Mouse (Mus musculus) heart, adult 2 months (tissue): Measurements from ENCODE around the gene Gpatch2.

ENCODE experiments used
- CTCF ChIP-seq: fragments of 200-600 bp; IDR thresholded peaks from 2 replicates; pipeline ENCODE4 v1.8.1; 2022; ENCODE audit warnings: antibody characterized with exemption, mild to moderate bottlenecking, moderate library complexity
- EP300 ChIP-seq: fragments of 200-500 bp; IDR thresholded peaks from 2 replicates; pipeline ENCODE4 v1.6.1; 2011; ENCODE audit warnings: low read depth, low read length, control low read depth; ENCODE audit not compliant: insufficient read depth
- POLR2A ChIP-seq: fragments of 200-500 bp; IDR thresholded peaks from 2 replicates; pipeline ENCODE4 v1.6.1; 2011; ENCODE audit warnings: mild to moderate bottlenecking, low read depth, low read length, control low read depth; ENCODE audit not compliant: insufficient read depth

GRCm38 (mm10) chr1:187316555-187316954 is 101.2 kb downstream of the Gpatch2 start:
- TF ChIP-seq CTCF = no peak
- TF ChIP-seq POLR2A = no peak
- no peak for TF ChIP-seq EP300
